Mouse (Mus musculus): Measurements from ENCODE around the gene Entr1. TPM values are rescaled to one million over a fixed set of nuclear protein-coding genes. Genes with fewer than 3 reads are reported as not detected.
A peak's percentile ranks its signal among the peaks of the same experiment; 100 is the strongest.

Entr1 gene
- polyA plus RNA-seq, 1 experiment = 72.4 TPM

DNA sequence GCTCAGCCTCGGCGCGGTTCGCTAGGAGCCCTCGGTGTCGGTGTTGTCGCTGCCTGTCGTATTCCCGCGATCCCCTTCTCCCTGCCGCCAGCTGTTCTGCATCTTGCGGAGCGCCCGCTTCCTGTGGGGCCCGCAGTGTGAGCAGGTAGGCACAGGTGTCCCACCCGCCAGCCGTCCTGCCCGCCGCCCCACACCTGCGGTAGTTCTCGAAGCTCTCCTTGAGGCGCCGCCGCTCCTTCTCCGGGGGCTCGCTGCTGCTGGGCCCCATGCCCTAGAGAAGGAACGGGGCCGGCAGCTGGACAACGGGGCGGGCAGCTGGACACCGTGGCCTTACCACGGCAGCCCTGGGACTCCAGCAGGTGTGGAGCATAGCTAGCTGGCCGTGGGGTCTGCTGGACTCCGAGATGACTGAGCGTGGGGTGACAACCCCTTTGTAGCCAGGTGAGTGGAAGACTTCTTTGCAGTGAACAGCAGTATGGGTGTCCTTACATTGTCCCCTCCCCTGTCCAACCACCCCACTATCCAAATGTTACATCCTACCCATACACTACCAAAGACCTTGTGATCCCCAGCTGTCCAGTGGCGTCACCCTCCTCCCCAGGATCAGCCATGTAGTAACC lies 36.7 kb downstream of the Entr1 start:
- DNase-seq (ENCODE audit: low read depth, low spot score) = no peak
- WGBS = 3% methylated on average over 36 of the region's 36 CpGs

DNA sequence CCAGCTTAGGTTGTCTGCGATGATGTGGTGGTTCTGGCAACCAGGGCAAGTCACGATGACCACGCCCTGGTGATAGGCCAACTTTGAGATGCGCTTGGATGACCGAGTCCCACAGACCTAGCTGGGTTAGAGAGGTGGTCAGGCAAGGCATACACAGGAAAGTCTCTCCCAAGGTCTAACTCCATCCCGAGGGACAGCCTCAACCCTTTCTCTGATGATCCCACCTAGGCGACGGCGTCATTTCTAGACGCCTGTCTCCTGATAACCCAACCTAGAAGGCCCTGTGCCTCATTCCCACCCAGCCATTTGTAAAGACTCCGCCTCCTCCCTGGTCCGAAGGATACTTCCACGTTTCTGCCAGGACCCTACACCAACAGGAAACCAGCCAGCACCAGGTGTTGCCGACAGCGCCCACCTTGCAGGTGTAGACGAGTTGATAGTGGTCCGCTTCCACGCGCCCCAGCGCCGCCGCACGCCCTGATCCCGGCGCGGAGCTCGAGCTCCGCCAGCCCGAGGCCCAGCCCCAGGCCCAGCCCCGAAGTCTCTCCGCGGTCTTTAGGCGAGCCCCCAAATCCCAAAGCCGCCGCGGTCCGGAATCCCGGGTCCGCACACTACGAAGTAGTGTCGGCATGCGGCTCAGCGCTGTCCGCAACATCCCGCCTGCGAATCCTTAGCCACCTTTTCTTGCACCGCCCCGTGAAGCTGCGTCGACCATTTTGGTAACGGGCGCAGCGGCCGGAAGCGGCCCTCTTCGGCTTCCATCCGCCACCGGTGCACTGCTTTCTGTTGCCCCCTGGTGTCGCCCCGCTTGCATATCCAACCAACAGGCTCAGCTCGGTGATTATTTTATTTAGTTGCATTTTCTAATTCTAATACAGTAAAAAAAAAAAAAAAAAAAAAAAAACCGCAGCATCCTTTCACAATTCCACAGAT lies 37.5 kb downstream of the Entr1 start, which contains the start of gene Dnlz:
Dnlz (minus strand) TSS at position 753 of the 933 bp plus-strand sequence.
- WGBS = under 1% methylated on average over 62 of the region's 62 CpGs
- peak; percentile 62 for DNase-seq (ENCODE audit: low read depth, low spot score)

- 54% methylated on average over 6 of the region's 6 CpGs for WGBS
- no peak for DNase-seq (ENCODE audit: low read depth, low spot score)
Measured at GRCm38 (mm10) chr2:26348241-26348640, 40.9 kb downstream of the Entr1 start.

DNA sequence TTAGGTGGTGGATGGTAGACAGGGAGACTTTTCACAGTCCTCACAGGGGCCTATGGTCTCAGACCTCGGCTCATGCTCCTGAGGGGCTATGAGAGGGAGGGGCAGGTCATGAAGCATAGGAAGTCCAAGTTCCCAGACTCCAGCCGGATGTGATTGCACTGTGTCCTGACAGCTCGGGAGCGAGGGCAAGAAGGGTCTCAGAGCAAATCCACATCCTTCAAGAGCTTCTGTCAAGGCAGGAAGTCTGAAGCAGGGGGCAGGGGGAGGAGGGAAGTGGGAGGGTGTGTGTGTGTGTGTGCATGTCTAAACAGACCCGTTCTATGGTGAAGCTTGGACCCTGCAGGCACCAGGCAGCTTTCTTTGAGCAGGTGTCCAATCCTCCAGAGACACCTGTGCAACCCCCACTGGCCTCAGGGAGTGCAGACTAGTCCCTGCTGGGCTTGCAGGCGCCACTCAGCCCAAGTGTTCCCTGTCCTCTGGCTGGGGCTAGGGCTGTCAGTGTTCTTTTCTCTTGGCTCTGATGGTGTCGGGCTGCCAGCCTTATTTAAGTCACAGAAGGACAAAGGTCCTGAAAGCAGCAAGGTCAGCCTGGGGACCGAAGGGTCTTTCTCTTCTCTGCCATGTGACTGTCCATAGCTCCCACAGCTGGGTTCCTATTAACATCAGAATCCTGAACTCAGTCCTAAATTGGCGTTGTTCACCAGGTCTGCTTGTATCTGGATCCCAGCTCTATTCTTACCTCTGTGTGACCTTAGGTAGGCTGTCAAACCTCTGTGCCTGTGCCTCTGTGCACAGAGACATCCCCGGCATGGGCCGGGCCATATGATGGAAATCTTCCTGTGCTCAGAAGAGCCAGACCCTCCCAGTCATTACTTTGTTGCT lies 46.3 kb downstream of the Entr1 start:
- no peak for DNase-seq (ENCODE audit: low read depth, low spot score)
- WGBS = 71% methylated on average over 11 of the region's 11 CpGs

- 11% methylated on average over 10 of the region's 10 CpGs for WGBS
- peak; percentile 44 for DNase-seq (ENCODE audit: low read depth, low spot score)
Measured at GRCm38 (mm10) chr2:26342044-26342443, 47.1 kb downstream of the Entr1 start.

GRCm38 (mm10) chr2:26341510-26341981 lies 47.6 kb downstream of the Entr1 start:
- DNase-seq (ENCODE audit: low read depth, low spot score) = no peak

GRCm38 (mm10) chr2:26339204-26339551 lies 49.9 kb downstream of the Entr1 start:
- WGBS = 46% methylated on average over 5 of the region's 5 CpGs

More at GRCm38 (mm10) chr2:26341510-26341981, 47.6 kb downstream of the Entr1 start:
- WGBS = 90% methylated on average over 2 of the region's 2 CpGs

GRCm38 (mm10) chr2:26338302-26339203 lies 50.6 kb downstream of the Entr1 start:
- DNase-seq (ENCODE audit: low read depth, low spot score) = no peak
- 57% methylated on average over 10 of the region's 13 CpGs for WGBS

More at GRCm38 (mm10) chr2:26339204-26339551, 49.9 kb downstream of the Entr1 start:
- no peak for DNase-seq (ENCODE audit: low read depth, low spot score)

Other genes starting within 250 kb of the Entr1 start
- 0.10 TPM in 1 of 2 replicates, not detected in the other for gene Lhx3, start 181.0 kb downstream of the Entr1 start, polyA plus RNA-seq (2012; rRNA removed)
- gene Qsox2, start 151.8 kb downstream of the Entr1 start, polyA plus RNA-seq (2012; rRNA removed) = 11.6 and 14.0 TPM in 2 replicates
- gene Ccdc187, start 94.8 kb downstream of the Entr1 start, polyA plus RNA-seq (2012; rRNA removed) = 0.32 and 0.37 TPM in 2 replicates
- 7.2 and 7.3 TPM in 2 replicates for gene Gpsm1, start 73.8 kb downstream of the Entr1 start, polyA plus RNA-seq (2012; rRNA removed)
- 21.5 and 24.6 TPM in 2 replicates for gene Dnlz, start 37.2 kb downstream of the Entr1 start, polyA plus RNA-seq (2012; rRNA removed)
- 13.3 and 41.9 TPM in 2 replicates for gene Card9, start 28.4 kb downstream of the Entr1 start, polyA plus RNA-seq (2012; rRNA removed)
- gene Snapc4, start 8.7 kb downstream of the Entr1 start, polyA plus RNA-seq (2012; rRNA removed) = 25.0 and 28.1 TPM in 2 replicates
- gene Pmpca, start within 50 bp of the Entr1 start, polyA plus RNA-seq (2012; rRNA removed) = 32.9 and 40.9 TPM in 2 replicates
- 12.7 and 22.3 TPM in 2 replicates for gene Inpp5e, start 19.9 kb upstream of the Entr1 start, polyA plus RNA-seq (2012; rRNA removed)
- 48.2 and 83.6 TPM in 2 replicates for gene Sec16a, start 55.9 kb upstream of the Entr1 start, polyA plus RNA-seq (2012; rRNA removed)
- gene Notch1, start 127.3 kb upstream of the Entr1 start, polyA plus RNA-seq (2012; rRNA removed) = 7.3 and 12.8 TPM in 2 replicates
- gene Egfl7, start 190.7 kb upstream of the Entr1 start, polyA plus RNA-seq (2012; rRNA removed) = 78.2 and 80.4 TPM in 2 replicates
- gene Gm20532, start 197.3 kb upstream of the Entr1 start, polyA plus RNA-seq (2012; rRNA removed) = not detected in 2 replicates
- 342 and 435 TPM in 2 replicates for gene Agpat2, start 215.1 kb upstream of the Entr1 start, polyA plus RNA-seq (2012; rRNA removed)
- 5.0 and 6.3 TPM in 2 replicates for gene Fam69b, start 239.1 kb upstream of the Entr1 start, polyA plus RNA-seq (2012; rRNA removed)

Data from large intestine, adult 2 months (tissue).